Mouse (Mus musculus): ENCODE data around the gene Scel.

Scel gene

GRCm38 (mm10) chr14:103653800-103654199 is 140.7 kb downstream of the Scel start:
- no peak for DNase-seq

- no peak for DNase-seq
Observed at GRCm38 (mm10) chr14:103655448-103655847, 142.3 kb downstream of the Scel start.

GRCm38 (mm10) chr14:103657876-103658275 is 144.7 kb downstream of the Scel start:
- DNase-seq, result no peak
